Mouse (Mus musculus): ENCODE measurements around the gene Thg1l. TPM values are rescaled to one million over a fixed set of nuclear protein-coding genes. Genes with fewer than 3 reads are reported as not detected.

Thg1l gene
- polyA plus RNA-seq, 1 experiment, result 2.4 TPM

- H3K4me3 ChIP-seq (ENCODE audit: low read depth, low read length), result no peak overlapping the region
- no peaks in the 10 kb centered on the region for H3K27me3 ChIP-seq (ENCODE audit: control insufficient read depth, insufficient read depth, low read length)
- H3K4me1 ChIP-seq (ENCODE audit: control insufficient read depth, insufficient read depth, insufficient read length, low read length), result peaks cover 4% of the 10 kb centered on the region; the same call in 1 of the 2 replicates
- H3K27ac ChIP-seq (ENCODE audit: insufficient read depth, low read depth, low read length), result no peak overlapping the region
- peaks cover 52% of the 10 kb centered on the region for H3K36me3 ChIP-seq (ENCODE audit: control insufficient read depth, insufficient read depth, low read length)
- TF ChIP-seq POLR2A (IDR thresholded peaks at IDR 0.05; ENCODE audit: low read depth, low read length) (no peak), CTCF (IDR thresholded peaks at IDR 0.05; ENCODE audit: extremely low read depth, insufficient read length, insufficient replicate concordance, low read depth, low read length) (no peak)
- WGBS, result 30% methylated on average over 11 of the region's 11 CpGs
These were observed 54.9 kb downstream of the Thg1l start for GRCm38 (mm10) chr11:45900233-45901015.

GRCm38 (mm10) chr11:45897392-45897791 is 57.9 kb downstream of the Thg1l start:
- H3K27ac ChIP-seq (ENCODE audit: insufficient read depth, low read depth, low read length), result no peak overlapping the region
- H3K4me1 ChIP-seq (ENCODE audit: control insufficient read depth, insufficient read depth, insufficient read length, low read length), result peaks cover 4% of the 10 kb centered on the region; the same call in 1 of the 2 replicates
- H3K4me3 ChIP-seq (ENCODE audit: low read depth, low read length), result no peak overlapping the region
- TF ChIP-seq CTCF (IDR thresholded peaks at IDR 0.05; ENCODE audit: extremely low read depth, insufficient read length, insufficient replicate concordance, low read depth, low read length), result no peak
- no peak for TF ChIP-seq POLR2A (IDR thresholded peaks at IDR 0.05; ENCODE audit: low read depth, low read length)
- WGBS, result 86% methylated on average over 2 of the region's 2 CpGs
- H3K27me3 ChIP-seq (ENCODE audit: control insufficient read depth, insufficient read depth, low read length), result no peaks in the 10 kb centered on the region
- H3K36me3 ChIP-seq (ENCODE audit: control insufficient read depth, insufficient read depth, low read length), result peaks cover 64% of the 10 kb centered on the region

Other genes starting within 250 kb of the Thg1l start
- gene Clint1, start 103.4 kb downstream of the Thg1l start, polyA plus RNA-seq (2012; rRNA removed), result 38.7 and 59.2 TPM in 2 replicates
- 2.1 and 3.1 TPM in 2 replicates for gene Lsm11, start 10.6 kb downstream of the Thg1l start, polyA plus RNA-seq (2012; rRNA removed)
- 0.11 and 0.17 TPM in 2 replicates for gene Sox30, start 24.8 kb upstream of the Thg1l start, polyA plus RNA-seq (2012; rRNA removed)
- 12.6 and 25.3 TPM in 2 replicates for gene Gm12166, start 96.8 kb upstream of the Thg1l start, polyA plus RNA-seq (2012; rRNA removed)
- gene Adam19, start 100.5 kb upstream of the Thg1l start, polyA plus RNA-seq (2012; rRNA removed), result 4.4 and 6.8 TPM in 2 replicates
- 0.49 and 0.89 TPM in 2 replicates for gene Nipal4, start 211.0 kb upstream of the Thg1l start, polyA plus RNA-seq (2012; rRNA removed)